In genomic region chr16:17529981-17530586, GRCm38 (mm10) we compare ENCODE assay signal across 9 mouse cellular contexts. TPM values are rescaled to one million over a fixed set of nuclear protein-coding genes. Genes with fewer than 3 reads are reported as not detected.
DNase-seq lines count a peak whose midpoint lies in the region; ATAC-seq and TF ChIP-seq lines count a peak whose summit lies in the region.
"Had no signal": no experiment of that assay in that cellular context is flagged by ENCODE, and none has a peak within 500 bp of the region (broad histone marks: within the 10 kb centered on the region; RNA-seq: fewer than 3 reads in every experiment).

No protein-coding gene starts in this region.

- H3K4me2 ChIP-seq in forebrain, embryonic 16.5 days (ENCODE audit: low read length): peak overlapping the region; percentile 85
- peak overlapping the region; percentile 93 for H3K4me2 ChIP-seq in limb, embryonic 13.5 days (replicated peaks)
- H3K4me2 ChIP-seq in neural tube, embryonic 13.5 days: peak overlapping the region; percentile 96

- H3K27me3 ChIP-seq in cerebellum, adult 2 months (ENCODE audit: control insufficient read depth, insufficient read depth, low read length): no peaks in the 10 kb centered on the region
- no peaks in the 10 kb centered on the region for H3K27me3 ChIP-seq in C2C12 (ENCODE audit: control insufficient read depth, insufficient read depth, insufficient read length)
- no peaks in the 10 kb centered on the region for H3K27me3 ChIP-seq in forebrain, embryonic 16.5 days (replicated peaks; ENCODE audit: control insufficient read depth, insufficient read depth, low read length)
- no peaks in the 10 kb centered on the region for H3K27me3 ChIP-seq in limb, embryonic 13.5 days
- H3K27me3 ChIP-seq in neural tube, embryonic 13.5 days: no peaks in the 10 kb centered on the region

- no peaks in the 10 kb centered on the region; the same call in 1 of the 2 replicates for H3K4me1 ChIP-seq in cerebellum, adult 2 months (ENCODE audit: control insufficient read depth, insufficient read depth, low read length)
- peaks cover 16% of the 10 kb centered on the region for H3K4me1 ChIP-seq in forebrain, embryonic 16.5 days (replicated peaks; ENCODE audit: control insufficient read depth, insufficient read depth, low read length)
- H3K4me1 ChIP-seq in limb, embryonic 13.5 days: peaks cover 20% of the 10 kb centered on the region
- peaks cover 27% of the 10 kb centered on the region for H3K4me1 ChIP-seq in neural tube, embryonic 13.5 days (replicated peaks)

- H3K27ac ChIP-seq in cerebellum, adult 2 months (ENCODE audit: insufficient read depth, low read length): peak overlapping the region; percentile 26; the same call in 1 of the 2 replicates
- H3K27ac ChIP-seq in forebrain, embryonic 16.5 days (ENCODE audit: low read length): peak overlapping the region; percentile 99
- peak overlapping the region; percentile 96 for H3K27ac ChIP-seq in limb, embryonic 13.5 days
- H3K27ac ChIP-seq in neural tube, embryonic 13.5 days (replicated peaks): peak overlapping the region; percentile 97

- H3ac ChIP-seq in C2C12 (ENCODE audit: control insufficient read depth, insufficient read length, low read depth): peak overlapping the region; percentile 83

- peaks cover 41% of the 10 kb centered on the region for H3K36me3 ChIP-seq in C2C12 (ENCODE audit: control insufficient read depth, insufficient read depth)
- H3K36me3 ChIP-seq in forebrain, embryonic 16.5 days (ENCODE audit: control insufficient read depth, insufficient read depth): peaks cover 18% of the 10 kb centered on the region
- peaks cover 40% of the 10 kb centered on the region for H3K36me3 ChIP-seq in limb, embryonic 13.5 days
- peaks cover 40% of the 10 kb centered on the region for H3K36me3 ChIP-seq in neural tube, embryonic 13.5 days

- no peaks in the 10 kb centered on the region for H3K9me3 ChIP-seq in forebrain, embryonic 16.5 days (ENCODE audit: control insufficient read depth, low read length)
- H3K9me3 ChIP-seq in limb, embryonic 13.5 days: no peaks in the 10 kb centered on the region
- H3K9me3 ChIP-seq in neural tube, embryonic 13.5 days: no peaks in the 10 kb centered on the region

- no peak for TF ChIP-seq CTCF in cerebellum, adult 2 months (IDR thresholded peaks at IDR 0.05; ENCODE audit: borderline replicate concordance, insufficient read depth, low read depth, low read length)
- no peak for TF ChIP-seq CTCF in C2C12 (IDR thresholded peaks at IDR 0.05; ENCODE audit: control insufficient read depth, insufficient read depth, insufficient read length)

- 2% methylated on average over 17 of the region's 17 CpGs for WGBS in cerebellum, adult 2 months
- WGBS in forebrain, embryonic 16.5 days: 15% methylated on average over 17 of the region's 17 CpGs
- 17% methylated on average over 17 of the region's 17 CpGs for WGBS in limb, embryonic 13.5 days
- 22% methylated on average over 17 of the region's 17 CpGs for WGBS in neural tube, embryonic 13.5 days

- peaks cover 32% of the 10 kb centered on the region for H3K79me2 ChIP-seq in C2C12 (ENCODE audit: control insufficient read depth, insufficient read depth)

- peak overlapping the region; percentile 85 for H3K4me3 ChIP-seq in cerebellum, adult 2 months (replicated peaks; ENCODE audit: insufficient read depth, low read depth, low read length)
- H3K4me3 ChIP-seq in C2C12 (ENCODE audit: insufficient read depth, poor library complexity, severe bottlenecking): peak overlapping the region; percentile 85
- peak overlapping the region; percentile 77 for H3K4me3 ChIP-seq in forebrain, embryonic 16.5 days (replicated peaks; ENCODE audit: low read length)
- peak overlapping the region; percentile 78 for H3K4me3 ChIP-seq in limb, embryonic 13.5 days
- peak overlapping the region; percentile 76 for H3K4me3 ChIP-seq in neural tube, embryonic 13.5 days

- no peak for ATAC-seq in cerebellum, adult (ENCODE audit: insufficient number of reproducible peaks, low FRiP score, low TSS enrichment)
- ATAC-seq in forebrain, embryonic 16.5 days: no peak
- ATAC-seq in limb, embryonic 13.5 days (ENCODE audit: low FRiP score, low read depth): 0 out of 2 replicates have a peak, but pooled peaks have one; percentile 1
- ATAC-seq in neural tube, embryonic 13.5 days (ENCODE audit: low read depth): peak; percentile 4; the same call in 1 of the 2 replicates

- peak overlapping the region; percentile 83 for H3K9ac ChIP-seq in forebrain, embryonic 16.5 days (replicated peaks; ENCODE audit: low read depth, low read length)
- peak overlapping the region; percentile 90 for H3K9ac ChIP-seq in limb, embryonic 13.5 days
- H3K9ac ChIP-seq in neural tube, embryonic 13.5 days: peak overlapping the region; percentile 92

- DNase-seq in cerebellum, adult 2 months: peak in 1 of 2 experiments; percentile 33
- no peak for DNase-seq in layer of hippocampus, postnatal 36 days
- no peak for DNase-seq in right cerebral cortex, postnatal 25 days

- peaks cover 18% of the 10 kb centered on the region for H3K79me3 ChIP-seq in C2C12 (ENCODE audit: low read depth)

- no peak for TF ChIP-seq POLR2A in cerebellum, adult 2 months (IDR thresholded peaks at IDR 0.05; ENCODE audit: borderline replicate concordance, insufficient read depth, low read length)

TF ChIP-seq in C2C12, 6 proteins besides CTCF, POLR2A, EP300 and RAD21:
- no peak for TF ChIP-seq USF1 (IDR thresholded peaks at IDR 0.05; ENCODE audit: low read depth)
- TF ChIP-seq FOSL1 (IDR thresholded peaks at IDR 0.05; ENCODE audit: insufficient read depth, low read length, poor library complexity, severe bottlenecking): no peak
- no peak for TF ChIP-seq MAX (IDR thresholded peaks at IDR 0.05)
- TF ChIP-seq MYOG (IDR thresholded peaks at IDR 0.05; ENCODE audit: control insufficient read depth, extremely low read depth, insufficient read length): no peak
- no peak for TF ChIP-seq CEBPB (IDR thresholded peaks at IDR 0.05; ENCODE audit: low read depth)
- no peak for TF ChIP-seq MYOD1 (IDR thresholded peaks at IDR 0.05; ENCODE audit: control insufficient read depth, insufficient read length, low read depth)

RNA-seq across cellular contexts. Expression of gene Thap7, which starts 0.9 kb away (rescaled TPM):
- polyA plus RNA-seq in cerebellum, adult 2 months (2012; rRNA removed): 74.3 TPM in 2 replicates
- 55.7 TPM for polyA plus RNA-seq in C2C12 (2012; fragmentation: generic; extraction: Trizol)
- polyA plus RNA-seq in forebrain, embryonic 16.5 days (2015; fragmentation: Nextera tagmentation; extraction: Ambion mirVana): 66.3 and 66.5 TPM in 2 replicates
- 72.0 and 75.2 TPM in 2 replicates for polyA plus RNA-seq in limb, embryonic 13.5 days (2015; fragmentation: Nextera tagmentation; extraction: Ambion mirVana)
- 67.8 and 69.9 TPM in 2 replicates for polyA plus RNA-seq in neural tube, embryonic 13.5 days (2015; fragmentation: Nextera tagmentation; extraction: Ambion mirVana)
- 10 to 100 TPM; 38.6 to 44.6 TPM for total RNA-seq in layer of hippocampus, postnatal 36 days (2021)

RNA-seq across cellular contexts. Expression of gene Lztr1, which starts 21.6 kb away (rescaled TPM):
- polyA plus RNA-seq in cerebellum, adult 2 months (2012; rRNA removed): 240 and 242 TPM in 2 replicates
- 69.0 TPM for polyA plus RNA-seq in C2C12 (2012; fragmentation: generic; extraction: Trizol)
- 130 and 150 TPM in 2 replicates for polyA plus RNA-seq in forebrain, embryonic 16.5 days (2015; fragmentation: Nextera tagmentation; extraction: Ambion mirVana)
- 104 and 106 TPM in 2 replicates for polyA plus RNA-seq in limb, embryonic 13.5 days (2015; fragmentation: Nextera tagmentation; extraction: Ambion mirVana)
- polyA plus RNA-seq in neural tube, embryonic 13.5 days (2015; fragmentation: Nextera tagmentation; extraction: Ambion mirVana): 108 and 134 TPM in 2 replicates
- total RNA-seq in layer of hippocampus, postnatal 36 days (2021): 100 to 1,000 TPM; 192 to 199 TPM

RNA-seq across cellular contexts. Expression of gene Lrrc74b, which starts 31.0 kb away (rescaled TPM):
- 0.36 and 0.89 TPM in 2 replicates for polyA plus RNA-seq in cerebellum, adult 2 months (2012; rRNA removed)
- polyA plus RNA-seq in C2C12 (2012; fragmentation: generic; extraction: Trizol): 0.06 TPM
- 0.38 and 1.0 TPM in 2 replicates for polyA plus RNA-seq in forebrain, embryonic 16.5 days (2015; fragmentation: Nextera tagmentation; extraction: Ambion mirVana)
- polyA plus RNA-seq in limb, embryonic 13.5 days (2015; fragmentation: Nextera tagmentation; extraction: Ambion mirVana): not detected in 2 replicates
- polyA plus RNA-seq in neural tube, embryonic 13.5 days (2015; fragmentation: Nextera tagmentation; extraction: Ambion mirVana): 0.35 and 0.56 TPM in 2 replicates
- under 1 TPM; 0.42 to 0.76 TPM for total RNA-seq in layer of hippocampus, postnatal 36 days (2021)

RNA-seq across cellular contexts. Expression of gene P2rx6, which starts 31.6 kb away (rescaled TPM):
- polyA plus RNA-seq in cerebellum, adult 2 months (2012; rRNA removed): 4.8 and 6.5 TPM in 2 replicates
- polyA plus RNA-seq in C2C12 (2012; fragmentation: generic; extraction: Trizol): 1.9 TPM
- 1.5 and 1.6 TPM in 2 replicates for polyA plus RNA-seq in forebrain, embryonic 16.5 days (2015; fragmentation: Nextera tagmentation; extraction: Ambion mirVana)
- polyA plus RNA-seq in limb, embryonic 13.5 days (2015; fragmentation: Nextera tagmentation; extraction: Ambion mirVana): 0.36 and 0.40 TPM in 2 replicates
- polyA plus RNA-seq in neural tube, embryonic 13.5 days (2015; fragmentation: Nextera tagmentation; extraction: Ambion mirVana): 1.2 and 1.6 TPM in 2 replicates
- total RNA-seq in layer of hippocampus, postnatal 36 days (2021): under 1 TPM; 0.58 to 0.67 TPM

RNA-seq across cellular contexts. Expression of gene Aifm3, which starts 40.7 kb away (rescaled TPM):
- 472 and 503 TPM in 2 replicates for polyA plus RNA-seq in cerebellum, adult 2 months (2012; rRNA removed)
- polyA plus RNA-seq in C2C12 (2012; fragmentation: generic; extraction: Trizol): not detected
- 9.5 and 12.6 TPM in 2 replicates for polyA plus RNA-seq in forebrain, embryonic 16.5 days (2015; fragmentation: Nextera tagmentation; extraction: Ambion mirVana)
- polyA plus RNA-seq in limb, embryonic 13.5 days (2015; fragmentation: Nextera tagmentation; extraction: Ambion mirVana): 0.52 and 0.83 TPM in 2 replicates
- 2.4 and 2.6 TPM in 2 replicates for polyA plus RNA-seq in neural tube, embryonic 13.5 days (2015; fragmentation: Nextera tagmentation; extraction: Ambion mirVana)
- 100 to 1,000 TPM in 1 of 2 experiments, 10 to 100 TPM in 1; 99.3 to 111 TPM for total RNA-seq in layer of hippocampus, postnatal 36 days (2021)
- total RNA-seq: common myeloid progenitor, adult 5-6 weeks had no signal

Comparison
In these comparisons a context has a peak if more than half of its experiments do, and no peak if none do; other contexts are left out.
1. H3K27ac ChIP-seq: peak in every context shown above with its lines; median percentile 99 in forebrain, embryonic 16.5 days; 97 in neural tube, embryonic 13.5 days; 96 in limb, embryonic 13.5 days; 26 in cerebellum, adult 2 months.
2. ATAC-seq: peak in limb, embryonic 13.5 days (single experiment) and neural tube, embryonic 13.5 days (single experiment); none in cerebellum, adult (single experiment) and forebrain, embryonic 16.5 days (single experiment).
3. Peak in every context shown above with its lines, with median percentiles within 50 percentile points of each other: H3K4me3 ChIP-seq, H3K4me2 ChIP-seq and H3K9ac ChIP-seq.